Mouse (Mus musculus): ENCODE measurements around the gene Clta. TPM values are rescaled to one million over a fixed set of nuclear protein-coding genes. Genes with fewer than 3 reads are reported as not detected.

The Clta gene
- total RNA-seq, 2 experiments from 2014 or later = 198 to 368 TPM

- ATAC-seq (replicated peaks; ENCODE audit: low FRiP score, low TSS enrichment, poor library complexity, severe bottlenecking) = no peak
These were observed 25.5 kb upstream of the Clta start for GRCm38 (mm10) chr4:43978521-43979443.

GRCm38 (mm10) chr4:43979746-43980145 lies 24.5 kb upstream of the Clta start:
- no peak for ATAC-seq (replicated peaks; ENCODE audit: low FRiP score, low TSS enrichment, poor library complexity, severe bottlenecking)

GRCm38 (mm10) chr4:43980236-43980635 lies 24.0 kb upstream of the Clta start:
- no peak for ATAC-seq (replicated peaks; ENCODE audit: low FRiP score, low TSS enrichment, poor library complexity, severe bottlenecking)

GRCm38 (mm10) chr4:43980846-43981245 lies 23.4 kb upstream of the Clta start:
- no peak for ATAC-seq (replicated peaks; ENCODE audit: low FRiP score, low TSS enrichment, poor library complexity, severe bottlenecking)

- no peak for ATAC-seq (replicated peaks; ENCODE audit: low FRiP score, low TSS enrichment, poor library complexity, severe bottlenecking)
These were observed 23.0 kb upstream of the Clta start for GRCm38 (mm10) chr4:43981251-43981650.

- ATAC-seq (replicated peaks; ENCODE audit: low FRiP score, low TSS enrichment, poor library complexity, severe bottlenecking) = peak; percentile 96
These were observed 22.1 kb upstream of the Clta start for GRCm38 (mm10) chr4:43982053-43982732.

GRCm38 (mm10) chr4:43983181-43983580 lies 21.1 kb upstream of the Clta start, which contains the start of gene Ccin:
Gene Ccin (plus strand): TSS chr4:43983483.
- no peak for ATAC-seq (replicated peaks; ENCODE audit: low FRiP score, low TSS enrichment, poor library complexity, severe bottlenecking)

GRCm38 (mm10) chr4:43983756-43984155 lies 20.5 kb upstream of the Clta start:
- no peak for ATAC-seq (replicated peaks; ENCODE audit: low FRiP score, low TSS enrichment, poor library complexity, severe bottlenecking)

- ATAC-seq (replicated peaks; ENCODE audit: low FRiP score, low TSS enrichment, poor library complexity, severe bottlenecking) = no peak
These were observed 19.9 kb upstream of the Clta start for GRCm38 (mm10) chr4:43984326-43984725.

- no peak for ATAC-seq (replicated peaks; ENCODE audit: low FRiP score, low TSS enrichment, poor library complexity, severe bottlenecking)
These were observed 15.3 kb upstream of the Clta start for GRCm38 (mm10) chr4:43988976-43989375.

- ATAC-seq (replicated peaks; ENCODE audit: low FRiP score, low TSS enrichment, poor library complexity, severe bottlenecking) = no peak
These were observed 11.2 kb upstream of the Clta start for GRCm38 (mm10) chr4:43993072-43993471.

GRCm38 (mm10) chr4:43994342-43994741 lies 9.9 kb upstream of the Clta start:
- no peak for ATAC-seq (replicated peaks; ENCODE audit: low FRiP score, low TSS enrichment, poor library complexity, severe bottlenecking)

GRCm38 (mm10) chr4:44003622-44004021 lies 630 bp upstream of the Clta start:
- peak; percentile 79 for ATAC-seq (replicated peaks; ENCODE audit: low FRiP score, low TSS enrichment, poor library complexity, severe bottlenecking)

- ATAC-seq (replicated peaks; ENCODE audit: low FRiP score, low TSS enrichment, poor library complexity, severe bottlenecking) = no peak
These were observed 564 bp downstream of the Clta start for GRCm38 (mm10) chr4:44004623-44005409.

GRCm38 (mm10) chr4:44010176-44010575 lies 5.9 kb downstream of the Clta start:
- ATAC-seq (replicated peaks; ENCODE audit: low FRiP score, low TSS enrichment, poor library complexity, severe bottlenecking) = no peak

- ATAC-seq (replicated peaks; ENCODE audit: low FRiP score, low TSS enrichment, poor library complexity, severe bottlenecking) = no peak
These were observed 6.6 kb downstream of the Clta start for GRCm38 (mm10) chr4:44010893-44011292.

- ATAC-seq (replicated peaks; ENCODE audit: low FRiP score, low TSS enrichment, poor library complexity, severe bottlenecking) = no peak
These were observed 7.5 kb downstream of the Clta start for GRCm38 (mm10) chr4:44011799-44012198.

GRCm38 (mm10) chr4:44012376-44013367 lies 8.4 kb downstream of the Clta start:
- ATAC-seq (replicated peaks; ENCODE audit: low FRiP score, low TSS enrichment, poor library complexity, severe bottlenecking) = peak; percentile 98
